Mouse (Mus musculus): ENCODE results near the gene Cbx3.

The Cbx3 gene

GRCm38 (mm10) chr6:51523807-51524320, 53.7 kb downstream of the Cbx3 start, which contains the start of gene Snx10:
Gene Snx10, plus strand, starts transcription at chr6:51523901.
- no peak for DNase-seq (ENCODE audit: low read depth in 1 of 2, low spot score in 2 of 2)

- DNase-seq (ENCODE audit: low read depth in 1 of 2, low spot score in 2 of 2), result no peak
These were observed 54.3 kb downstream of the Cbx3 start for GRCm38 (mm10) chr6:51524321-51524931.

GRCm38 (mm10) chr6:51525001-51525400, 54.8 kb downstream of the Cbx3 start:
- no peak for DNase-seq (ENCODE audit: low read depth in 1 of 2, low spot score in 2 of 2)

GRCm38 (mm10) chr6:51529457-51529856, 59.3 kb downstream of the Cbx3 start:
- DNase-seq (ENCODE audit: low read depth in 1 of 2, low spot score in 2 of 2), result no peak
